Mouse (Mus musculus): ENCODE results near the gene 4930563M21Rik. TPM values are rescaled to one million over a fixed set of nuclear protein-coding genes. Genes with fewer than 3 reads are reported as not detected.

4930563M21Rik gene
- not detected for total RNA-seq (2023)

GRCm38 (mm10) chr9:56010450-56010849 lies at the start of gene 4930563M21Rik:
Gene 4930563M21Rik (minus strand): TSS chr9:56010550.

GRCm38 (mm10) chr9:56041372-56042180 lies 31.2 kb upstream of the 4930563M21Rik start, which contains the start of gene Rcn2:
Gene Rcn2 (plus strand): TSS chr9:56041845.

GRCm38 (mm10) chr9:55937664-55938617 lies 72.4 kb downstream of the 4930563M21Rik start, which contains the start of gene Scaper:
Gene Scaper (minus strand): TSS chr9:55938119.

Other genes with a start within 250 kb of the 4930563M21Rik start
- 10 to 100 TPM; 29.1 to 33.5 TPM for gene Scaper, start 72.4 kb downstream of the 4930563M21Rik start, total RNA-seq (2023)
- gene Rcn2, start 31.3 kb upstream of the 4930563M21Rik start, total RNA-seq (2023): 10 to 100 TPM; 30.0 to 42.5 TPM
- 100 to 1,000 TPM; 215 to 226 TPM for gene Pstpip1, start 79.4 kb upstream of the 4930563M21Rik start, total RNA-seq (2023)
- gene Tspan3, start 154.9 kb upstream of the 4930563M21Rik start, total RNA-seq (2023): 10 to 100 TPM; 17.9 to 21.4 TPM

Measured in T-cell, adult 66 days (primary cell).